Mouse (Mus musculus) embryonic fibroblast, embryonic 13.5 days (primary cell): ENCODE results near the gene Tmem253.

Source experiments
- CTCF ChIP-seq: IDR thresholded peaks from 2 replicates; pipeline ENCODE4 v1.5.1; 2011; ENCODE audit warnings: mild to moderate bottlenecking, control low read depth, low read length, moderate library complexity, borderline replicate concordance; ENCODE audit not compliant: insufficient read depth
- POLR2A ChIP-seq: IDR thresholded peaks from 2 replicates; pipeline ENCODE4 v1.6.1; 2011; ENCODE audit warnings: low read depth, mild to moderate bottlenecking, control low read depth, low read length, moderate library complexity

DNA sequence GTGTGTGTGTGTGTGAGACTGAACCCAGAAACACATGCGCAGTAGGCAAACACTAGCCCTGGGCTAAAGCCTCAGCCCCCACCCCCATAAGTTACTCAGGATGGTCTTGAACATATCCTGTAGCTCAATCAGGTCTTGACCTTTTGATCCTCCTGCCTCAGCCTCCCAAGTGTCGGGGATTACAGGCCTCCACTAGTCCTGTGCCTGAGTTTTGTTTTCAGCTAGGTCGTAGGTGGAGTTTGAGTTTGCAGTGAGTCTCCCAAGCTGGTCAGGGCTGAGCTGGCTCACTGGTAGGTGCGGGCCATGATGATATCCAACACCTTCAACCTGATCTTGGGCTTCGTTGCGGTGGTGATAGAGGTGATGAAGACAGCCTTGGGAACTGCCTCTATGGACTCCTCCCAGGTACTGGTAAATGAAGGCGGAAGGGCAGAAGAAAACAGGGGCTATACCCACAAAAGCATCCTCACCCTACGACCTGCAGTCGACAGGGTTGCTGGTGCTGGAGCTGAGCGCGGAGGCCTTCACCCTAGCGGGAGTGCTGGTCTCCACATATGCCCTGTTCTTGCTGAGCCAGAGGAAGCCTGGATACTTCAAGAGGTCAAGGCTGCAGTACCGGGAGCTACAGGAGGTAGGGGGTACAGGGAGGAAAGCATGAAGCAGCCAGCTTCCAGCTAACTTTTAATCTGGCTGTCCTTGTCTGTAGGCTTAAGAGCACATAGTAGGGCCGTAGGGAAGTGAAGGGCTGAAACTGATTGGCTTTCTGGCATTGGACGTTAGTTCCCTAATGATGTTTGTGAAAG is 3.0 kb downstream of the Tmem253 start:
- no peak for TF ChIP-seq POLR2A
- no peak for TF ChIP-seq CTCF
